Mouse (Mus musculus): ENCODE results near the gene Slc24a1.

Slc24a1 gene

GRCm38 (mm10) chr9:64938535-64938934, 12.9 kb downstream of the Slc24a1 start:
- peak; percentile 86 for DNase-seq (ENCODE audit: extremely low read depth, low read depth)

- no peak for DNase-seq (ENCODE audit: extremely low read depth, low read depth)
Observed at GRCm38 (mm10) chr9:64937491-64937890, 13.9 kb downstream of the Slc24a1 start.

GRCm38 (mm10) chr9:64936508-64936907, 14.9 kb downstream of the Slc24a1 start:
- DNase-seq (ENCODE audit: extremely low read depth, low read depth), result no peak

- no peak for DNase-seq (ENCODE audit: extremely low read depth, low read depth)
Observed at GRCm38 (mm10) chr9:64934015-64934754, 17.2 kb downstream of the Slc24a1 start.

GRCm38 (mm10) chr9:64931751-64932610, 19.4 kb downstream of the Slc24a1 start:
- peak; percentile 50 for DNase-seq (ENCODE audit: extremely low read depth, low read depth)

GRCm38 (mm10) chr9:64930256-64930655, 21.2 kb downstream of the Slc24a1 start:
- DNase-seq (ENCODE audit: extremely low read depth, low read depth), result no peak

- DNase-seq (ENCODE audit: extremely low read depth, low read depth), result no peak
Observed at GRCm38 (mm10) chr9:64926201-64926991, 25.0 kb downstream of the Slc24a1 start.

GRCm38 (mm10) chr9:64925771-64926170, 25.6 kb downstream of the Slc24a1 start:
- no peak for DNase-seq (ENCODE audit: extremely low read depth, low read depth)

GRCm38 (mm10) chr9:64918560-64918959, 32.8 kb downstream of the Slc24a1 start:
- no peak for DNase-seq (ENCODE audit: extremely low read depth, low read depth)

- DNase-seq (ENCODE audit: extremely low read depth, low read depth), result no peak
Observed at GRCm38 (mm10) chr9:64914629-64915028, 36.8 kb downstream of the Slc24a1 start.

- no peak for DNase-seq (ENCODE audit: extremely low read depth, low read depth)
Observed at GRCm38 (mm10) chr9:64913973-64914372, 37.4 kb downstream of the Slc24a1 start.

GRCm38 (mm10) chr9:64913406-64913805, 38.0 kb downstream of the Slc24a1 start:
- DNase-seq (ENCODE audit: extremely low read depth, low read depth), result no peak

GRCm38 (mm10) chr9:64907441-64907840, 44.0 kb downstream of the Slc24a1 start:
- DNase-seq (ENCODE audit: extremely low read depth, low read depth), result no peak

- DNase-seq (ENCODE audit: extremely low read depth, low read depth), result no peak
Observed at GRCm38 (mm10) chr9:64904917-64905640, 46.3 kb downstream of the Slc24a1 start.

GRCm38 (mm10) chr9:64903386-64903785, 48.0 kb downstream of the Slc24a1 start:
- DNase-seq (ENCODE audit: extremely low read depth, low read depth), result peak; percentile 53

GRCm38 (mm10) chr9:64902866-64903265, 48.5 kb downstream of the Slc24a1 start:
- no peak for DNase-seq (ENCODE audit: extremely low read depth, low read depth)

GRCm38 (mm10) chr9:64896605-64897004, 54.8 kb downstream of the Slc24a1 start:
- no peak for DNase-seq (ENCODE audit: extremely low read depth, low read depth)

- no peak for DNase-seq (ENCODE audit: extremely low read depth, low read depth)
Observed at GRCm38 (mm10) chr9:64886008-64886407, 65.4 kb downstream of the Slc24a1 start.

All from MEL-GATA-1-ER (cell line).